In the genomic region with DNA sequence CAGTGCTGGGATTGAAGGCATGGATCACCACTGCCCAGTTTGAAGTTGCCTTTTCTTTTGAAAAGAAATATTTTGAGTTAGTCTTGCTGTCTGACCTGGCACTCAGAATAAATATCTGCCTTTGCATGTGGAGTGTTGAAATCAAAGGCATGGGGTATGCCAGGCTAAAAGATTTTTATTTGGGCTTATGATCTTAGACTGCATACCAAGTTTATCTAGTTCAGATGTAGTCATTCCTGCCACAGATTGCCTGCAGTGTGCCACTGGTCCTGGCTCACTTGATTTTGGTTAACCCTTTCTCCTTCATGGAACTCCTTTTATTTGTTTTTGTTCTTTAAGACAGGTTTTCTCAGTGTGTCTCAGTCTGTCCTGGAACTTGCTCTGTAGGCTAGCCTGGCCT, we compare ENCODE assay signal across 8 mouse cellular contexts. TPM values are rescaled to one million over a fixed set of nuclear protein-coding genes. Genes with fewer than 3 reads are reported as not detected.
DNase-seq lines count a peak whose midpoint lies in the region; ATAC-seq and TF ChIP-seq lines count a peak whose summit lies in the region.
"Had no signal": no experiment of that assay in that cellular context is flagged by ENCODE, and none has a peak within 500 bp of the region (broad histone marks: within the 10 kb centered on the region; RNA-seq: fewer than 3 reads in every experiment).

No protein-coding gene starts in this region.

- H3K4me3 ChIP-seq in neural tube, embryonic 11.5 days (ENCODE audit: low read depth, low read length), result peak overlapping the region; percentile 97
- peak overlapping the region; percentile 94 for H3K4me3 ChIP-seq in forebrain, embryonic 12.5 days (replicated peaks)
- peak overlapping the region; percentile 73 for H3K4me3 ChIP-seq in limb, embryonic 14.5 days (replicated peaks; ENCODE audit: low read length)
- H3K4me3 ChIP-seq in stomach, embryonic 15.5 days (replicated peaks), result peak overlapping the region; percentile 43

- no peaks in the 10 kb centered on the region for H3K9me3 ChIP-seq in neural tube, embryonic 11.5 days (ENCODE audit: control insufficient read depth, low read length)
- H3K9me3 ChIP-seq in forebrain, embryonic 12.5 days, result no peaks in the 10 kb centered on the region
- no peaks in the 10 kb centered on the region for H3K9me3 ChIP-seq in limb, embryonic 14.5 days (ENCODE audit: control insufficient read depth, low read length)
- no peaks in the 10 kb centered on the region for H3K9me3 ChIP-seq in stomach, embryonic 15.5 days

- TF ChIP-seq POLR2A in limb, embryonic 14.5 days (IDR thresholded peaks at IDR 0.05; ENCODE audit: borderline replicate concordance, extremely low read depth, insufficient read depth, insufficient read length), result no peak

- H3K36me3 ChIP-seq in neural tube, embryonic 11.5 days (ENCODE audit: control insufficient read depth, insufficient read depth, low read length), result peaks cover 3% of the 10 kb centered on the region
- H3K36me3 ChIP-seq in forebrain, embryonic 12.5 days (replicated peaks), result peaks cover 29% of the 10 kb centered on the region
- peaks cover 33% of the 10 kb centered on the region for H3K36me3 ChIP-seq in limb, embryonic 14.5 days (ENCODE audit: control insufficient read depth, insufficient read depth, low read length)
- H3K36me3 ChIP-seq in stomach, embryonic 15.5 days, result 0 out of 2 replicates have a peak, but pooled peaks cover 7% of the 10 kb centered on the region

- H3K27me3 ChIP-seq in neural tube, embryonic 11.5 days (ENCODE audit: control insufficient read depth, insufficient read depth, low read length), result no peaks in the 10 kb centered on the region
- no peaks in the 10 kb centered on the region for H3K27me3 ChIP-seq in forebrain, embryonic 12.5 days
- no peaks in the 10 kb centered on the region for H3K27me3 ChIP-seq in limb, embryonic 14.5 days (ENCODE audit: control insufficient read depth, insufficient read depth, low read length)
- no peaks in the 10 kb centered on the region for H3K27me3 ChIP-seq in stomach, embryonic 15.5 days (replicated peaks)

- no peak overlapping the region for H3K27ac ChIP-seq in neural tube, embryonic 11.5 days (ENCODE audit: low read depth, low read length)
- no peak overlapping the region for H3K27ac ChIP-seq in forebrain, embryonic 12.5 days
- H3K27ac ChIP-seq in limb, embryonic 14.5 days (replicated peaks; ENCODE audit: low read depth, low read length), result no peak overlapping the region
- no peak overlapping the region for H3K27ac ChIP-seq in stomach, embryonic 15.5 days

- peak overlapping the region; percentile 81 for H3K4me2 ChIP-seq in neural tube, embryonic 11.5 days (ENCODE audit: low read depth)
- H3K4me2 ChIP-seq in forebrain, embryonic 12.5 days, result peak overlapping the region; percentile 95
- peak overlapping the region; percentile 58 for H3K4me2 ChIP-seq in limb, embryonic 14.5 days (replicated peaks; ENCODE audit: low read depth, low read length, severe bottlenecking)
- H3K4me2 ChIP-seq in stomach, embryonic 15.5 days, result peak overlapping the region; percentile 64

- DNase-seq in neural tube, embryonic 11.5 days (ENCODE audit: low spot score), result no peak
- no peak for DNase-seq in neural tube, embryonic 10.5 days (ENCODE audit: extremely low spot score, low spot score)
- no peak for DNase-seq in limb, embryonic 14.5 days (ENCODE audit: low spot score)
- DNase-seq in ovary, postnatal 14 days (ENCODE audit: low spot score), result no peak
- DNase-seq: retina, postnatal 1 day had no signal

- H3K9ac ChIP-seq in neural tube, embryonic 11.5 days (ENCODE audit: low read length), result peak overlapping the region; percentile 53
- peak overlapping the region; percentile 77 for H3K9ac ChIP-seq in forebrain, embryonic 12.5 days
- H3K9ac ChIP-seq in limb, embryonic 14.5 days (ENCODE audit: low read depth, low read length, severe bottlenecking), result peak overlapping the region; percentile 96
- peak overlapping the region; percentile 49; the same call in 1 of the 2 replicates for H3K9ac ChIP-seq in stomach, embryonic 15.5 days

- H3K4me1 ChIP-seq in neural tube, embryonic 11.5 days (ENCODE audit: control insufficient read depth, insufficient read depth, low read length), result peaks cover 17% of the 10 kb centered on the region
- peaks cover 34% of the 10 kb centered on the region for H3K4me1 ChIP-seq in forebrain, embryonic 12.5 days
- peaks cover 18% of the 10 kb centered on the region for H3K4me1 ChIP-seq in limb, embryonic 14.5 days (ENCODE audit: control insufficient read depth, insufficient read depth, low read length)
- peaks cover 8% of the 10 kb centered on the region; the same call in 1 of the 2 replicates for H3K4me1 ChIP-seq in stomach, embryonic 15.5 days

- ATAC-seq in neural tube, embryonic 11.5 days (ENCODE audit: insufficient read depth, low FRiP score, low TSS enrichment), result no peak
- ATAC-seq in forebrain, embryonic 12.5 days (ENCODE audit: low FRiP score), result no peak
- no peak for ATAC-seq in limb, embryonic 14.5 days (ENCODE audit: low FRiP score, low read depth)
- ATAC-seq in stomach, embryonic 15.5 days (ENCODE audit: insufficient read depth, low FRiP score, low read depth), result no peak
- no peak for ATAC-seq in monocyte, adult 5-6 weeks (replicated peaks; ENCODE audit: insufficient number of reproducible peaks, low FRiP score, low TSS enrichment, poor library complexity, severe bottlenecking)

RNA-seq across cellular contexts. Expression of gene Zfp207, which starts 1.4 kb away (rescaled TPM):
- polyA plus RNA-seq in neural tube, embryonic 11.5 days (2014; fragmentation: Nextera tagmentation; extraction: Ambion mirVana), result 307 and 321 TPM in 2 replicates
- polyA plus RNA-seq in forebrain, embryonic 12.5 days (2016; fragmentation: Nextera tagmentation; extraction: Ambion mirVana), result 296 and 310 TPM in 2 replicates
- polyA plus RNA-seq in limb, embryonic 14.5 days (2012; rRNA removed), result 269 and 274 TPM in 2 replicates
- polyA plus RNA-seq in limb, embryonic 14.5 days (2014; fragmentation: Nextera tagmentation; extraction: Ambion mirVana), result 237 and 252 TPM in 2 replicates
- polyA plus RNA-seq in stomach, embryonic 15.5 days (2015; fragmentation: Nextera tagmentation; extraction: Ambion mirVana), result 188 and 203 TPM in 2 replicates
- 195 to 258 TPM (median 204 TPM) in 3 replicates for total RNA-seq in monocyte, adult 5-6 weeks (2017)

RNA-seq across cellular contexts. Expression of gene 5730455P16Rik, which starts 6.6 kb away (rescaled TPM):
- polyA plus RNA-seq in neural tube, embryonic 11.5 days (2014; fragmentation: Nextera tagmentation; extraction: Ambion mirVana), result 23.1 and 26.2 TPM in 2 replicates
- 30.0 and 31.4 TPM in 2 replicates for polyA plus RNA-seq in forebrain, embryonic 12.5 days (2016; fragmentation: Nextera tagmentation; extraction: Ambion mirVana)
- polyA plus RNA-seq in limb, embryonic 14.5 days (2012; rRNA removed), result 10.0 and 12.7 TPM in 2 replicates
- polyA plus RNA-seq in limb, embryonic 14.5 days (2014; fragmentation: Nextera tagmentation; extraction: Ambion mirVana), result 21.7 and 22.5 TPM in 2 replicates
- 18.1 and 20.5 TPM in 2 replicates for polyA plus RNA-seq in stomach, embryonic 15.5 days (2015; fragmentation: Nextera tagmentation; extraction: Ambion mirVana)
- 4.8 to 8.8 TPM (median 8.3 TPM) in 3 replicates for total RNA-seq in monocyte, adult 5-6 weeks (2017)

RNA-seq across cellular contexts. Expression of gene Psmd11, which starts 44.0 kb away (rescaled TPM):
- polyA plus RNA-seq in neural tube, embryonic 11.5 days (2014; fragmentation: Nextera tagmentation; extraction: Ambion mirVana), result 307 and 313 TPM in 2 replicates
- polyA plus RNA-seq in forebrain, embryonic 12.5 days (2016; fragmentation: Nextera tagmentation; extraction: Ambion mirVana), result 378 and 397 TPM in 2 replicates
- polyA plus RNA-seq in limb, embryonic 14.5 days (2012; rRNA removed), result 86.9 and 87.4 TPM in 2 replicates
- polyA plus RNA-seq in limb, embryonic 14.5 days (2014; fragmentation: Nextera tagmentation; extraction: Ambion mirVana), result 261 and 264 TPM in 2 replicates
- polyA plus RNA-seq in stomach, embryonic 15.5 days (2015; fragmentation: Nextera tagmentation; extraction: Ambion mirVana), result 252 and 285 TPM in 2 replicates
- 47.1 to 87.8 TPM (median 55.9 TPM) in 3 replicates for total RNA-seq in monocyte, adult 5-6 weeks (2017)

Comparison
In these comparisons a context has a peak if more than half of its experiments do, and no peak if none do; other contexts are left out.
1. H3K4me3 ChIP-seq: peak in every context shown above with its lines; median percentile 97 in neural tube, embryonic 11.5 days; 94 in forebrain, embryonic 12.5 days; 73 in limb, embryonic 14.5 days; 43 in stomach, embryonic 15.5 days.